Mouse (Mus musculus): ENCODE data around the gene Itga9. TPM values are rescaled to one million over a fixed set of nuclear protein-coding genes. Genes with fewer than 3 reads are reported as not detected.

Gene Itga9
- polyA plus RNA-seq, 1 experiment from 2014 or later: 7.4 TPM

DNA sequence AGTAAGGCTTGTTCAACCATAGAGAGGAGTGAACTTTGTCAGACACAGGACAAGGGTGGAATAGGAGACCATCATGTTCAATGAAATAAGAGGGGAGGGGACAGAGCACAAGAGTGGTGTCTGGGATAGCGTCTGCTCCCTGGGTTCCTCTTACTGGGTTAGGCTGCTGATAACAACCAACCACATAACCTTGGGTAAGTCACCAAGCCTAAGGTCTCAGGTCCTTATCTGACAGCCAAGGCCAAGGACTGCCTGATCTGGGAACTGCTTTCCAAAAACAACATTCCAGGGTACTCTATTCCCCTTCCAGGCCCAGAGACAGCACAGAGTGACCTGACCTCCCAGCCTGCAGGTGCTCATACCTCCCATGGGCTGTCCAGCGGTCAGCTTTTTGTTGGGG lies 260.5 kb downstream of the Itga9 start:
- 91% methylated on average over 2 of the region's 2 CpGs for WGBS
- H3K4me3 ChIP-seq: no peak overlapping the region
- ATAC-seq (ENCODE audit: insufficient number of reproducible peaks, insufficient read depth, low FRiP score, low TSS enrichment, low read depth): no peak

DNA sequence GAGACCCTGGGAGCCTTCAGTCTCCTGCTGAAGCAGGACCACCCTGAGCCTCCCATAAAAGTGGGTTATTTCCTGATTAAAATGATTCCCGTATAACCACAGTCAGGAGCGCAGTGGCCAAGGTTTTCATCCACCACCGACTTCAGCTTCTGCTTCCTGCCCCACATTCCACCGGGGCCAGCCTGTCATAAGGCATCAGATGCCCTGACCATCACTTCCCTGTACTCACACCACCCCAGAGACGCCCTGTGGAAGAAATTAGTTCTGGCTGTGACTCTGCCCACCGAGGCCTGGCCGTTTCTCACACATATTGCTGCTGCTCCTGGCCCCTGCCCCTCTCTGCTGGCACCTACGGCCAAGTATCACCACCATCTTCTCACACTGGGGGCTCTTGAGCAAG lies 261.4 kb downstream of the Itga9 start:
- peaks cover 6% of the 10 kb centered on the region; the same call in 1 of the 2 replicates for H3K27me3 ChIP-seq
- peaks cover 10% of the 10 kb centered on the region for H3K4me1 ChIP-seq
- H3K9me3 ChIP-seq: no peaks in the 10 kb centered on the region
- peaks cover 16% of the 10 kb centered on the region for H3K36me3 ChIP-seq
- no peak overlapping the region for H3K4me2 ChIP-seq
- ATAC-seq (ENCODE audit: insufficient number of reproducible peaks, insufficient read depth, low FRiP score, low TSS enrichment, low read depth): no peak
- no peak overlapping the region for H3K27ac ChIP-seq
- WGBS: 53% methylated on average over 8 of the region's 8 CpGs
- no peak overlapping the region for H3K9ac ChIP-seq
- H3K4me3 ChIP-seq: no peak overlapping the region

More for the DNA sequence above, 260.5 kb downstream of the Itga9 start:
- Histone ChIP-seq H3K9ac (no peak overlapping the region), H3K4me2 (no peak overlapping the region), H3K9me3 (no peaks in the 10 kb centered on the region), H3K27ac (no peak overlapping the region), H3K36me3 (peaks cover 14% of the 10 kb centered on the region), H3K4me1 (peaks cover 19% of the 10 kb centered on the region), H3K27me3 (peaks cover 6% of the 10 kb centered on the region; the same call in 1 of the 2 replicates)

DNA sequence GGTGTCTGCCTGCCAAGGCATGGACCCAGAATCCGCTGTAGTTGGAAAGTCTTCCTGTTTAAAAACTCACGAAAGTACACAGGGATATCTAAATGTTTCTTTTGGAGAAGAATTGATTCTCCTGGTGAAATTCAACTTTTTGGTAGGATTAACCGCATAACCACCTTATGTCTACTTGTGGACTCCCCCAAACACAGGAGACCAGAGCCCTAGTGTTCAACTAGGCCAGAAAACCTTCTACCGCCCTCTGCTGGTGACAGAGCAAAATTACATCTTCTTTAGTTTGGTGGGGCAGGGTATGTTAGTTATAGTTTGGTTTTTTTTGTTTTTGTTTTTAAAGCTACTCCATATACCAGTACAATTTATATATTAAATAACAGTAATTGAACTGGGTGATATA lies 264.6 kb downstream of the Itga9 start:
- Histone ChIP-seq H3K9me3 (no peaks in the 10 kb centered on the region), H3K36me3 (peaks cover 28% of the 10 kb centered on the region), H3K27ac (no peak overlapping the region), H3K27me3 (no peaks in the 10 kb centered on the region), H3K4me3 (no peak overlapping the region), H3K4me2 (no peak overlapping the region), H3K9ac (no peak overlapping the region), H3K4me1 (peaks cover 11% of the 10 kb centered on the region)
- ATAC-seq (ENCODE audit: insufficient number of reproducible peaks, insufficient read depth, low FRiP score, low TSS enrichment, low read depth): no peak
- WGBS: 48% methylated on average over 4 of the region's 4 CpGs

DNA sequence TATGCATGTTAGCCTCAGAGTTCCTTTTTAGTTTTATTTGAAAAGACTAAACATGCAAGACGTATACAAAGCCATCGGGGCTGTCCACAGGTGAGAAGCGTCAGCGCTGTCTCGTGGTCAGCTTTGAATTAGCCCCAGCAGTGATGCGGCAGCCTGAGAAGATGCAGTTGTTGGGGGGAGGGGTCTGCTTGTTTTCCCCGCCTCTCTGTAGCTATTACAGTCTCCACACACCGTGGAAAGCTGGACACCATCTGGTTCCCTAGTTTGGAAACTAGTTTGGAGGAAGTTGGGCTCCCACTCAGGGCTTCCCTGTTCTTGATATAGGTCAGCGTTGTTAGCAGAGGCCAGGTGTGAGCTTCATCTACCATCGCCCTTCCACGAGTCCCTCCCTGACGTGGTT lies 266.5 kb downstream of the Itga9 start:
- H3K27ac ChIP-seq: no peak overlapping the region
- H3K9me3 ChIP-seq: no peaks in the 10 kb centered on the region
- H3K27me3 ChIP-seq: no peaks in the 10 kb centered on the region
- H3K36me3 ChIP-seq: peaks cover 29% of the 10 kb centered on the region
- ATAC-seq (ENCODE audit: insufficient number of reproducible peaks, insufficient read depth, low FRiP score, low TSS enrichment, low read depth): no peak
- H3K4me2 ChIP-seq: no peak overlapping the region
- H3K9ac ChIP-seq: no peak overlapping the region
- H3K4me3 ChIP-seq: no peak overlapping the region
- whole genome bisulfite sequencing: 67% methylated on average over 12 of the region's 12 CpGs
- peaks cover 30% of the 10 kb centered on the region for H3K4me1 ChIP-seq

DNA sequence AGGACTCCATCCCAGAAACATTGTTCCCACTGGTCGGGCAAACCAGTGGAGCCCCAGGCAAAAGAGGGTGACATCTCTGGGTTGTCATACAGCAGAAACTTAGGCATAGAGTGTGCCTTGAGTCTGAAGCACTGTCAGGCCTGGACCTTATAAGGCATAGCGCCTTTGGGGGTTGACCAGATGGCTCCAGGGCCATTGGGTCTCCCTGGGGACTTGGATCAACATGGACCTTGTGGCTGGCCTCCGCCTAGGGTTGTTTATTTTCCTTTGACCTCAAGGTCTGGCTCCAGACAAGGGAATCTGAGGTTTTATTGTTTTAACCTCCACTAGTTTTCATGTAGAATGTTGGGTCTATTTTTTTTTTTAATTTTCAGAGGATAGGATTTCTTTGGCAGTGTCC lies 267.1 kb downstream of the Itga9 start:
- 79% methylated on average over 3 of the region's 3 CpGs for WGBS
- H3K4me3 ChIP-seq: no peak overlapping the region
- no peak for ATAC-seq (ENCODE audit: insufficient number of reproducible peaks, insufficient read depth, low FRiP score, low TSS enrichment, low read depth)
- H3K9me3 ChIP-seq: no peaks in the 10 kb centered on the region
- H3K9ac ChIP-seq: no peak overlapping the region
- no peaks in the 10 kb centered on the region for H3K27me3 ChIP-seq
- no peak overlapping the region for H3K4me2 ChIP-seq
- H3K4me1 ChIP-seq: peaks cover 32% of the 10 kb centered on the region
- H3K27ac ChIP-seq: no peak overlapping the region
- peaks cover 32% of the 10 kb centered on the region for H3K36me3 ChIP-seq

DNA sequence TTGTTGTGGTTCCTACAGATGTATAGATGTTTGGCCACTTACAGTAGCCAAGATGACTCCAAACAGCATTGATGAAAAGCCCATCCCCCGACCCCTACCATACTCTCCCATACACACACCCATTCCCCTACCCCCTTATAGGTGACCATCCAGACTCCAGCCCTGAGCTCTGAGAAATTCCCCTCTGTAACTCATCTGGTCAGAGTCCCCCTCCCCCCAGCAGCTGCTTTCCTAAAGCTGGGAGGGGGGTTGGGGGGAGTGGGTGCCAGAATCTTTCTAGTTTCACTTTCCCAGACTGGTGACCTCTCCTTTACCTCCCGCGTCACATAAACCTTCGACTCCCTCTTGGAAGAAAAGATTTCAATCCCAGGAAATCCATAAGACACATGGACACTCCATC lies 269.2 kb downstream of the Itga9 start:
- Histone ChIP-seq H3K4me3 (no peak overlapping the region), H3K27ac (no peak overlapping the region), H3K9ac (no peak overlapping the region), H3K9me3 (no peaks in the 10 kb centered on the region), H3K27me3 (no peaks in the 10 kb centered on the region), H3K36me3 (peaks cover 30% of the 10 kb centered on the region), H3K4me1 (peaks cover 39% of the 10 kb centered on the region), H3K4me2 (no peak overlapping the region)
- 49% methylated on average over 4 of the region's 4 CpGs for WGBS
- ATAC-seq (ENCODE audit: insufficient number of reproducible peaks, insufficient read depth, low FRiP score, low TSS enrichment, low read depth): no peak

DNA sequence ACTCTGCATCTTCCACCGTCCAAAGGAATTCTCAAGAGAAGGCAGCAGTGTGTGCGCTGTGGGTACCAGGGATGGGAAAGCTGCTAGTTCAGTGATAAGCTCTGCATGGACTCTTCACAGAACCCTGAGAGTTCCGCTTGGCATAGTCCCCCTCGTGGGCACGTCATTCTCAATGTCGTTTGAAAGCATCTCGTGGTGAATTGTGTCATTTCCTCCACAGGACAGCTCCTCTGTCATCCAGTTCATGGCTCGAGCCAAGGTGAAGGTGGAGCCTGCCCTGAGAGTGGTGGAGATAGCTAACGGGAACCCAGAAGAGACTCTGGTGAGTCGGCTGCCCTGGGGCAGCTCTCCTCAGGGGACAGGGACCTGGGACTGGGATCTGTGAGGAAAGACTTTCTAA lies 270.4 kb downstream of the Itga9 start:
- Histone ChIP-seq H3K9ac (no peak overlapping the region; the same call in 1 of the 2 replicates), H3K4me1 (peaks cover 39% of the 10 kb centered on the region), H3K36me3 (peaks cover 27% of the 10 kb centered on the region), H3K27ac (peak overlapping the region; percentile 68; the same call in 1 of the 2 replicates), H3K4me2 (no peak overlapping the region), H3K9me3 (no peaks in the 10 kb centered on the region), H3K27me3 (no peaks in the 10 kb centered on the region), H3K4me3 (no peak overlapping the region)
- no peak for ATAC-seq (ENCODE audit: insufficient number of reproducible peaks, insufficient read depth, low FRiP score, low TSS enrichment, low read depth)
- WGBS: 63% methylated on average over 10 of the region's 10 CpGs

DNA sequence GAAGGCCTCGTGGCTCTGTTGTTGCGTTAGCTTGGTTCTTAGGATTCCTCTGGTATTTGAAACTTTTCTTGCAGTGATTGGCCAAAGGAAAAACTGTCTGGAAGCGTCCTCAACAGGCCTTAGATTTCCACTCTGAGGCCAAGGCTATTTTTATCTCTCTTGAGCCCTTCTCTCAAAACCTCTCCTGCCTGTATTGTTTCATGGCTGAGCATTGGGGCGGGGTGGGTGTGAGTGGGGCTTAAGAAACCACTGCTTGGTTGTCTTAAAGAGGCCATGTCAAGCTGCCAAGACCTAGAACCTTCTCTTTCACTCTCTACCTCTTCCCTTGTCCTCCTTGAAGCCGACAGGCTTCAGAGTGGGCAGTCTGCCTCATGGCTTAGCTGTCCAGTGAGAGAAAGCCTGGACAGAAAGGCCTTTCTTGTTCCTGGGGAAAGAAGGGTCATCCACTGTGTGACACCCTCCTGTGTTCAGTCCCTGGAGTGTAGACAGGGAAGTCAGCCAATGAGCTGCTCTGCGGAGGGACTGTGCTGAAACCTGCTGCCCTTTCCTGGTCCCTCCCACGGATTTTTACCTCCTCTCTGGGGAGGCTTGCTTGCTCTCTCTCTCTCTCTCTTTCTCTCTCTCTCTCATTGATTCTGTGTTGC lies 271.0 kb downstream of the Itga9 start:
- no peak for ATAC-seq (ENCODE audit: insufficient number of reproducible peaks, insufficient read depth, low FRiP score, low TSS enrichment, low read depth)
- 69% methylated on average over 7 of the region's 7 CpGs for WGBS
- no peaks in the 10 kb centered on the region for H3K9me3 ChIP-seq
- no peak overlapping the region for H3K4me2 ChIP-seq
- peaks cover 25% of the 10 kb centered on the region for H3K36me3 ChIP-seq
- no peak overlapping the region for H3K4me3 ChIP-seq
- no peaks in the 10 kb centered on the region for H3K27me3 ChIP-seq
- H3K27ac ChIP-seq: peak overlapping the region; percentile 68; the same call in 1 of the 2 replicates
- H3K4me1 ChIP-seq: peaks cover 39% of the 10 kb centered on the region
- H3K9ac ChIP-seq: no peak overlapping the region

DNA sequence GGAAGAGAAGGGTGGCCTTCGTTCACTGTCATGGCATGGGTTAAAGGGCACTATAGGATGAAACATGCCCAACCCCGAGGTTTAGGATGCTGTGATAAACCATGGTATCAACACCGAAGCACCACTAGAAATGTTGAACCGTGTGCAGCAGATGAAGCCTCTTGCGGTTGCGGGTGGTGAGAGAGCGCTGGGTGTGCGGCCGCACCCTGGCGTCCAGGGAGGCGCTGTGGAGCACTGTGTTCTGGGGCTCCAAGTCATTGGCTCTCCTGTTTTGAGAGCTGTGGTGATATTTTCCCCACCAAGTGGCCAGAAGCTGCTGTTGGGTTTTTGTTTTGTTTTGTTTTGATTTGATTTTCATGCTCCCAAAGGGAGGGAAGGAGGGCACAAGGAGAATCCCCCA lies 272.1 kb downstream of the Itga9 start:
- Histone ChIP-seq H3K36me3 (peaks cover 20% of the 10 kb centered on the region), H3K9me3 (no peaks in the 10 kb centered on the region), H3K4me2 (no peak overlapping the region), H3K9ac (no peak overlapping the region), H3K27ac (no peak overlapping the region), H3K4me3 (no peak overlapping the region), H3K27me3 (no peaks in the 10 kb centered on the region), H3K4me1 (peaks cover 39% of the 10 kb centered on the region)
- WGBS: 89% methylated on average over 11 of the region's 11 CpGs
- ATAC-seq (ENCODE audit: insufficient number of reproducible peaks, insufficient read depth, low FRiP score, low TSS enrichment, low read depth): no peak

DNA sequence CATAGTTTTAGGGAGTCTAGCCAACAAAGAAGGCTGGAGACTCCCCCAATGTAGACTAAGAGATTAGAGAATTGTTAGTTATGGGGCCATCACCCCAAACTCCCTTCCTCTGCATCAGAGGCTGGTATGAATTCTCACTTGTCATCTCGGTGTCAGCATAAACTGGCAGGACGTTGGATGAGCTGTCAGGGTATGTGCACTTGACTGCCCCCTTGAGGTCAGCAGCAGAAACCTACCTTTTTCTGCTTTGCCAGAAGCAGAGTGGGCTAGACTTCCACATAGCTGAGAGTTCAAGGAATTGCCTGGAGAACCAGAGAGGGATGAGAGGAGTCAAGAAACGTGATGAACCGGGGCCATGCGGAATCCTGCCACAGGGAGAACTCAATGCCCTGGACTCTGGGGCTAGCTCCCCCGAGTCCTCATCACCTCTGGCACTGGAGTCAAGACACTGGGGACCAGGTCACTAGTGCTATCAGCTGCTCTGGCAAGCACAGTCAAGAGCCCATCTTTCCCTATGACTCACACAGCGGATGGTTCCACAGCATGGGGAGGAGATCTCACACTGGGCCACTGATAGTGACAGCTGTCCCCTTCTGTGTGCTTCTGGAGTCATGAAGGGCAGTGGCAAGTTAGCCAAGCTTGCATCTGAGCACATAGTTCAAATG lies 274.9 kb downstream of the Itga9 start:
- H3K27me3 ChIP-seq: no peaks in the 10 kb centered on the region
- 71% methylated on average over 7 of the region's 7 CpGs for WGBS
- H3K4me2 ChIP-seq: no peak overlapping the region
- H3K4me3 ChIP-seq: no peak overlapping the region
- no peak overlapping the region for H3K27ac ChIP-seq
- peaks cover 24% of the 10 kb centered on the region for H3K4me1 ChIP-seq
- H3K9me3 ChIP-seq: no peaks in the 10 kb centered on the region
- H3K9ac ChIP-seq: no peak overlapping the region
- ATAC-seq (ENCODE audit: insufficient number of reproducible peaks, insufficient read depth, low FRiP score, low TSS enrichment, low read depth): no peak
- peaks cover 16% of the 10 kb centered on the region; the same call in 1 of the 2 replicates for H3K36me3 ChIP-seq

DNA sequence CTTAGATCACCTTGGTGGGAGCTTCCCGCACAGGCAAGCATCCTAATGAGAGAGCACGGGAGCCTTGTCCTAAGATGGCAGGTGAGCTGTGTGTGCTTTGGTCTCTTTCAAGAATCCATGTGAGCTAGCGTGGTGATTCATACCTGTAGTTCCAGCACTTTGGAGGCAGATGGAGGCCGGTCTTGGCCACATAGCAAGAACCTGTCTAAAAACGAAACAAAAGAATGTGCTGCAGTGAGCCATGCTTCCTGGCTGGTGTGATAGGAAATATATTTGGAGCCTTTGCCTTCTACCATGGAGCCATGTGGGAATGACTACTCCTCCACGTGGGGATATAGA lies 275.4 kb downstream of the Itga9 start:
- Histone ChIP-seq H3K4me3 (no peak overlapping the region), H3K9me3 (no peaks in the 10 kb centered on the region), H3K9ac (no peak overlapping the region), H3K4me2 (no peak overlapping the region), H3K27ac (no peak overlapping the region), H3K27me3 (no peaks in the 10 kb centered on the region), H3K36me3 (peaks cover 19% of the 10 kb centered on the region; the same call in 1 of the 2 replicates), H3K4me1 (peaks cover 19% of the 10 kb centered on the region)
- 91% methylated on average over 6 of the region's 6 CpGs for WGBS
- ATAC-seq (ENCODE audit: insufficient number of reproducible peaks, insufficient read depth, low FRiP score, low TSS enrichment, low read depth): no peak

DNA sequence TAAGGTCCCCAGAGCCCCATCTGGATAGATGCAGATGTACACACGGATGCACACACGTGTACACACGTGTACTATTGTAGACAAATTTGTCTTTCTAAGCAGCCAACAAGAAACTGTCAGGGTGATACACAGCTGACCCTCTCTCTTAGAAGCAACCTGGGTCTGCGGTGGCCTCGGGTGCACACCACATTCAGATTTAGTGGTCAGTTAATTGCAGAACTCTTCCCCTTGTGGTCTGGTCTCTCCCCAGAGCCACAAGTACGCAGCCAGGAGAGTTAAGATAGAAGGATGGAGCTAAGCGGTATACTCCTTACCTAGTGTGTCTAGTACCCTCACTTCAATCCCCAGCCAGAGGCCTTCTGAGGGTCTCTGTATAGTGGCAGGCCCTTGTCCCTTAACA lies 276.7 kb downstream of the Itga9 start:
- Histone ChIP-seq H3K27me3 (no peaks in the 10 kb centered on the region), H3K9ac (no peak overlapping the region), H3K4me3 (no peak overlapping the region), H3K36me3 (peaks cover 29% of the 10 kb centered on the region), H3K4me1 (peaks cover 8% of the 10 kb centered on the region; the same call in 1 of the 2 replicates), H3K4me2 (no peak overlapping the region), H3K9me3 (no peaks in the 10 kb centered on the region), H3K27ac (no peak overlapping the region)
- no peak for ATAC-seq (ENCODE audit: insufficient number of reproducible peaks, insufficient read depth, low FRiP score, low TSS enrichment, low read depth)
- WGBS: 95% methylated on average over 7 of the region's 7 CpGs

All from embryonic facial prominence, embryonic 13.5 days (tissue).